Mouse (Mus musculus): ENCODE measurements around the gene Gm5134.

Gm5134 gene

DNA sequence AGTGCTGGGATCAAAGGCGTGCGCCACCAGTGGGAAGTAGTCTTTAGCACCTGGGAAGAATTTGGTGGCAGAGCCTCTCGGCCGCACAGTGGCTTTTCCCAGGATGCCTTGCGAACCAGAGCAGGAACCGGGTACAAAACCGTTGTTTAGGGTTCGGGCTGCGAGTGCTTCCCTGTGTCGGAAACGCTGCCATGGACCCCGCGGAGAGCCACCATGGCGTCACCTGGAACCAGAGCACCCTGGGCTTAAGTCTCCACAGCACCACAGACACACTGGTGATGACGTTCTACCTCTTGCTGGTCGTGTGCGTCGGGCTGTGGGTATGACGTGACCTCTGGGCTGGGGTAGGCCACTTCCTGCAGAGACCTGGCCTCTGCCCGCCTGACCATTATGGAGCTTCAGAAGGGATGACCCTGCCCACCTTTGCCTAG, at the start of gene Gm5134:
Gene Gm5134, plus strand, starts transcription at position 134 of the 431 bp plus-strand sequence.
- DNase-seq: no peak

DNA sequence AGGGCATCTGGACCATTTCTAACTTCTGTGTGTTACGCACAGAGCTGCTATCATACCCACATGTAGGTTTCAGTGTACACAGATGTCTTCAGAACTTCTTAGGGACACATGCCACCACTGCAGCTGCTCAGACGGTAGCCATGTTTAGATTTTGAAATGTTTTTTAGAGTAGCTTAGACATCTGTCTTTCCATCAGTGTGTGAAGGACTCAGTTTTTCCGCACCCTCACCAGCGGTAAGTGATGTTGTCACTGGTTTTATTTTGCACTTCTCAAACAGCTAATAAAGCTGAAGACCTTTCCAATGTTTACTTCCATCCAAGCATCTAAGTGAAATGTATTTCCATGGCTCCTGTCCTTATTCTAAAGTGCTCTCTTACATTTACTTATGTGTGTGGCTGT, 47.4 kb upstream of the Gm5134 start:
- no peak for DNase-seq

DNA sequence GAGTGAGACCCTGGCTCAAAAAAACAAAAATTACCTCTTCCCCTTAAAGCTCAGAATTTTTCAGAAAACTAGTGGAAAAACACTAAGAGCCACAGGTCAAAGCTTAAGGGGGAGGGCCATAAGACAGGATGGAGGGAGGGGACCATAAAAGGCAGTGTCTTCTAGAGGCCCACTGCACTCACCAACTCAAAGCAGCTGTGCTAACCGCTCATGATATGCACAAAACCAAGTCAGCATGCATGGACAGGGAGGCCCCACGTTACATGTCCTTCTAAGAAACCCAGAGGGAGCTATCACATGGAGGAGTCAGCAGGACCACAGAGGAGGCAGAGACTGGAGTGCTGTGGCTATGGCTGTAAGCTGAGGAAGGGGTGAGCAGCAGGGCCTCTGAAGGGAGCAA, 43.6 kb upstream of the Gm5134 start:
- DNase-seq: no peak

DNA sequence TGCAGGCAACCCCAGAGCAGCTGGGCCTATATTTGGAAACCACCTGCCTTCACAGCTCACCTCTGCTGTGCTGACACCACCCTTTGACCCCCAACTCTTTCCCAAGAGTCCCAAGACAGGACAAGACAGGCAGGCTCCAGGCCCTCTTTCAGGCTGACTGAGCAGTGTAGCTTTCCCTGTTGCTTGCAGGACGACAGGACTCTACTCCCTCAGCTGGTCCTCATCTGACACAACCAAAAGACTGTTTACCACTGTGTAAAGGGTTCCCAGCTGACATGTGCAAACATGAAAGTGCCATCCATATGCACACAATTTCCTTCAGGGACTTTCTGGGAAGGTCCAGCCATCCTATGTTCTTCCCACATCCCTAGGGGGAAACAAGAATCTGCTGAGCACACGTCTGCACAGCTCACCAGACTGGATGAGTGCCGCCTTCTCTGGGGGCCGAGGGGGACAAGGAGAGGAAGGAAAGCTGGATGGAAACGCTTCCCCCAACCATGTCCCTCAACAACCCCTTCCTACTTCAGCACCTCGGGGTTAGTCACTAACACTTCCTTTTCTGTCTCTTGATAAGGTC, 41.2 kb upstream of the Gm5134 start:
- no peak for DNase-seq

DNA sequence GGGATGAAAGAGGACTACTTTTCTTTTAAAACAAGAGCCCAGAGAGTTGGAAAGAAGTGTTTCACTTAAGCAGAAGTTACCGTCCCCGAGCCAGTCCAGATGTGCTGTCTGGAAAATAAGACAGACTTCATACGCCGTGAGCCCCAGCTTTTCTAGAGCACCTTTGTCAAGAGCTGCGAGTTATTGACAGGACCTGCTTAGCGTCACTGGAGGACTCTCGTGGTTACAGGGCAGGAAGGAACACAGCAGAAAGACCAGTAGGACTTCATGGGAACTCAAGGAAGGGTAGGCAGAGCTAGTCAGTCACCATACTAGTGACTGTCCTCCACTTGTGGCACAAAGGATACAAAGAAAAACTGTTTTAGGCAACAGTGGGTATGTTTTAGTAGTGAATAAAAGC, 38.8 kb upstream of the Gm5134 start:
- no peak for DNase-seq

DNA sequence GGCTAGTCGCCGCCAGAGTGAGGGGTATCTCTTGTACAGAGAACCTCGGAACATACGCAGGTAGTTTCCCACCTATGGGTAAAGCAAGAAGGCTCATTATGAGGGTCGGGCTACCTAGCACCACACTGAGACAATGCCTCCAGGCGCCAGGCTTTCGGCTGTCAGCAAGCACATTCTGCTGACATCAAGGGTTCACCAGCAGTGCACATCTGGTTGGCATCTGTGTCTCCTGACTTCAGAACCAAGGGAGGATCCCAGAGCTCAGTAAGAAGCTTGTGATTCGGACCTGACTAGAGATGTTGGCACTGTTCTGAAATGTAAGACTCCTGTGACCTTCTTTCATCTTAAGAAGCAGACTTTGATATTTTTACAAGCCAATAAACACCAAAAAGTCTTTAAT, 37.5 kb upstream of the Gm5134 start:
- no peak for DNase-seq

DNA sequence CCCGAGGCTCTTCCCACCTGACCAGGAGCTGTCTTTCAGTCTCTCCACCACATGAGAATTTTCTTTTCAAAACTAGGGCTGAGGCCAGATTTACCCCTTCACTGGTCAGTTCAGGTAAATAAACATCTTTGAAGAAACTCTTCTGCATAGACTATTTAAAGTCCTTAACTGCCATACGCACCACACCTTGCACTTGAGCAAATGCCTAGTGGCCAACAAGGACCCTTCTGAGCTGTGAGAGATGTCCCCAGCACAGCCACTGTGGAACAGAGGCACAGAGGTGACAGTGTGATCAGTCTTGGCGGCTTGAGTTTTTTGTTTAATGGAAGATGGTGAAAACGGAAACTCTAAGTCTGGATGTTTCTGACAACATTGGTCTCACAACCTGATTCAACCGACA, 35.3 kb upstream of the Gm5134 start:
- DNase-seq: no peak

DNA sequence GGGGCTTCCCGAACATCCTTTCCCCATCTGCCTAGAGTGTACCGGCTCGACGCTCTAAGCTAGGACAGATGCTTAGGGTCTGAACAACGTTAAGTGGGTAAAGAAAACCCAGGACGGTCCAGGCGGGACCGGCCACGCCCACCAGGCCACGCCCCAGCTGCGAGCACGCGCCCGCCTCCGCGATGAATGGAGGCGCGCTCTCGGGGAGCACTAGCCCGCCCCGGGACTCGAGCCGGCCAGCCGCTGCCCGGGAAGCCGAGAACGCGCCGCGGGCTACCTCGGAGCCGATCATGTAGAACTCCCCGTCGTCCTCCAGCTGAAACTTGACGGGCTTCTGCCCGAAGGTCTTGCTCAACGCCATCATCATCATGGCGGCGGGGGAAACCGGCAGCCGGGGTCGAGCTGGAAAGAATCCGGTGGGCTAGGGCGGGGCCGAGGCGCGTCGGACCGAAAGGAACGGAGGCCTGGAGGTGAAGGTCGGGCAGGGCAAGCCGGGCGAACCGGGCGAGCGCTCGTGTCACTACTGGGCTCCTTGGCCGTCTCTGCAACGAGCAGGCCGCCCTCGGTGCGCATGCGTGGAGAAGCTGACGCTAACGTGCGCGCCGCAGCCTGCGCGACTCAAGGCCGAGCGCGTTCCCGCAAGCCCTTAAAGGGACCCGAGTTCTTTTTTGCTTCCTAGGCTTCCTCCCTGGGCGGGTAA, 33.1 kb upstream of the Gm5134 start, which contains the start of gene Smarcb1:
Gene Smarcb1, minus strand, starts transcription at position 592 of the 700 bp plus-strand sequence.
- DNase-seq: peak; percentile 96

DNA sequence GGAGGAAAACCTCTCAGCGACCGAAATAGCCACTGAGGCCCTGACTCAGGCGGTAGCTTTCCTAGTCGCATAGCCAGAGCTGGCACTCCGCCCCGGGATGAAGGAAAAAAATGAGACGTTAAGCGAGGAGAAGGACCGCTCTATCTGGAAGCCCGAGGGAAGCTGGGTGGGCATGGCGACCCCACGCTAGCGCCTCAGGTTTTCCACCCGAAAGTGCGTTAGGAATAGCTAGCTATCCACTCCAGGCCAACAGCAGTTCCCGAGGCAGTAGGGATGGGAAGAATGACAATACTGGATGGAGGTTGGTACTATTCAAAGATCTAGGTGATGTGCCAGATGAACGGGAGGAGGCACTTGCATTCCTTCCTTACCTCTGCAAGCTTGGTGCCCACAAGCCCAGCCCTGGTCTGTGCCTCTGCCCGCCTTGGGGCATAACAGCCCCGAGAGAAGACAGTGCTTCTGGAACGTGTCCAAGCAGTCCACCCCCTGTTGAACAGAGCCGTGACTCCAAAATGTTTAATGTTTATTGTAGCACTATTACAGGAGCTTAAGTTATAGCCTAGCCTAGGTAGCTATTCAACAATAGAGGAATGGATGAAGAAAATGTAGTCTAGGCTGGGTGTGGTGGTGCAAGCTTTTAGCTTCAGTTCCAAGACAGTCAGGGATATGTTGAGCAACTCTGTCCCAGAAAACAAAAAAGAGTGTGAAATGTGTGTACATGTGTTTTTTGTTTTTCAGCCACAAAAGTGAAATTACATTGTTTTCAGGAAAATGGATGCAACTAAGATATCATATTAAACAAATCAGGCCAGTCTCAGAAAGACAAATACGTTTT, 32.4 kb upstream of the Gm5134 start:
- DNase-seq: no peak

DNA sequence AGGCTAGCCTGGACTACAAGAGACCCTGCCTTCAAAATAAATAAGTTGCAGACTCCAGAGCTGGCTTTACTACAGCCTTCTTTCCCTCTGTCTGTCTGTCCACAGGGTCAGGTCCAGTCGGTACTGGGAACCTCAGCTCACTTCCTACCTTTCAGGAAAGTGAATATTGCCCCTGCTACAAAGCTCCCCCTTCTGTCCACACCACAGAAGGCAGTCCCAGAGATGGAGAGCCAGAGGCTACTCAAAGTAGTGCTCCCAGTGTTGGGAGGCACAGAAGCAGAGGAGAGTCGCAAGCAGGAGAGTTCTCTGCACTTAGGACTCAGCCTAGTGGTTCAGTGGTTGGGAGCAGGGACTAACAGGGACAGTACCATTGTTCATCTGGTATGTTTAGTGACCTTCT, 30.0 kb upstream of the Gm5134 start:
- no peak for DNase-seq

DNA sequence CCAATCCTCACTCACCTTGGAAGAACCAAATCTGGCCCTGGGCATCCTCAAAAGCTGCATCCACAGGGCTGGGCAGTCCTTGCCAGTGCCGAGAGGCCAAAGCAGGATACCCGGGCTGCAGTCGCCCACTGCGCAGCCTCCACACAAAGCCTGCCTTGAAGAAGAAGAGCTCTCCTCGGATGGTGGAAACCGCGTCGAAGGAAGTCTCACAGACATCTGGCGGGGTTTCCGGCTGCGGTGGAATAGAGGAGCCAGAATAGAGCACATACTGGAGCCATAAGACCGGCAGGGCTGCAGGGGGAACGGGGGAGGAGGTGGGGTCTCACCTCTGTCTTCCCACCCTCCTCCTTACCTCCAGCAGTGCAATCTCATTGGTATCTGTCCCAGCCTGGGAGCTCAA, 27.9 kb upstream of the Gm5134 start:
- no peak for DNase-seq

DNA sequence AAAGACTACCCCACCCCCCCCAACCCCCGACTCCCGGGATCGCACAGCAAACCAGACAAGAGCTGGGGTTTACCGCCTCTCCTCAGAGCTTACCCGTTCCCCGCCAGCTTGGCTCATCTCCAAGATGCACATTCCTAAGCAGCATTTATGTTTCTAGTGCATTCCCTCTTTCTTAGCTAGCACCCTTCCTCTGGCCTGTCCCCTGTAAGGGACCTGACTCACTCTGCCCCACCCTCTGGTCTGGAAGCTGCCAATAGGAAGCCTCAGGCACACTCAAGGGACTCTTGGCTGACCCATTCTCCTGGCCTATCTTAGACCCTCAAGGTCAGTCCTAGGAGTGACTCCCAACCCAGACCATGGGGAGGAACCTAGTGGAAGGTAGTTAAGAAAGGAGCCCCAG, 24.0 kb upstream of the Gm5134 start:
- DNase-seq: no peak

DNA sequence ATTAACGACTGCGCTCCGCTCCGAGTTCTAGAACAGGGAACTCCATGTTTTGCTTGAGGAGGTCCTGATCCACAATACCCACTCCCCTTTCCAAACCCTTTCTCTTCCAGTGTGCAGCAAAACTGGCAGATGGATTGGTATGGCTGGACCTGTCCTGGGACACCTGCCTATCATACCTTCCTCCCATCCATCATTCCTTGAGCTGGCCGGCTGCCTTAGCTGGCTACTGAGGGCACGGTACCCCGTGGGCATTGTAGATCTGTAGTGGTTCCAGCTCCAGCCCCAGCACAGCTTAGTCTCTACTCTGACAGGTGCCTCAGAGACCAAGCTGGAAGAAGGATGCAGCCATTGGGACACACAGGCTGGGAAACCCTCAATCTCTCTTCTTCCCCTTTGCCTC, 23.0 kb upstream of the Gm5134 start:
- DNase-seq: no peak

DNA sequence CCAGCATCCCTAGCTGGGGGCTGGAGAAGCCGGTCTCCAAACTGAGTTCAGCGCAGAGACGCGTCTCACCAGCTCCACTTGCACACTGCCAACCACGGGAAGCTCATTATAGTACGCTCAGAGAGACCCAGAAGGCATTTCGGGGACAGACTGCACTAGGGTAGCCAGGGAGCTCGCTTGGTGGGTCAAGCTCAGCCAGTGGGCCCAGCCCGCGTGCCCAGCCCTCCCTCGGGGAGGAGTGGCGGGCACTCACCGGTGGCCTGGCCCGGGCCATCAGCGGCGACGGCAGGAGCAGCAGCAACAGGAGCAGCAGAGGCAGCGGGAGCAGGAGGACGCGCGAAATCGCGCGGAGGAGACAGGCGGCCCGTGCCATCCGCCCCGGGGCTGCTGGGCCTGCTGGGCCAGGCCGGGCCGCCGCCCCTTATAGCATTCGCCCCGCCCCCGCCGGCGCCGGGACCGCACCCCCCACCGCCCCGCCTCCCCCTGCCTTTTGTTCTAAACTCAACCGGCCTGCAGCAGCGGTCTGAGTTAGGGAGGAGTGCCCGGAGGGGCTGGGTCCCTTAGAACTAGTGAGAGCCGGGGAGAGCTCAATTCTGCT, 22.1 kb upstream of the Gm5134 start:
- DNase-seq: no peak

DNA sequence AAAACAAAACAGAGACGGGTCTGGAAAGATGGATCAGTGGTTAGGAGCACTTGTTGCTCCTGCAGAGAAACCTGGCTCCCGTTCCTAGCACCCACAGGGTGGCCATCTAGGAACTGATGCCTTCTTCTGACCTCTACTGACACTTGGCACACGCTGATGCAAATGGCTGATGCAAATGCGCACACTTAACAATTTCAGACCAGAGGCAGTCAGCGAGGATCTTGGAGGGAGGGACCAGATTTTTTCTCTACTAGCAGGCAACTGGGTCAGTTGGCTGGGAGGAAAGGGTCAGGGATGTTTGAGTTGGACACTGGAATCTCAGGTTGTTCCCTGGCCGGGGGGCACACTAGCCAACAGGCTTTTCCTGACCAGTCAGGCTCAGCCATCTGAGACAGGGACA, 21.4 kb upstream of the Gm5134 start, which contains the start of gene Chchd10:
Gene Chchd10, plus strand, starts transcription at position 240 of the 400 bp plus-strand sequence.
- no peak for DNase-seq

DNA sequence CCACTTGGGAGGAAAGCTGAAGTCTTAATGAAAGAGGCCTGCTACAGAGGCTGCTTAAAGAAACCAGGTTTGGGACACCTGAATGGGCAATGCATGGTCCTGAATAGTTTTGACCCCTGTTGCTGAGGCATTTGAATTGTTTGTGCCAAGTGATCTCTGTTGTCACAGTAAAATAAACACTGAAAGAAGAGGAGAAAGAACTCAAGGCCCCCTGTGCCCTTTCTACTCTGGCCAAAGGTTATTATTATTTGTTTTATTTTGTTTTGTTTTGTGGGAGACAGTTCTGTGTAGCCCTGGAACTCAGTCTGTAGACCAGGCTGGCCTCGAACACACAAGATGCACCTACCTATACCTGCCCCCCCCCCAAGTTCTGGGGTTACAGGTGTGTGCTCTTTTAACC, 19.3 kb upstream of the Gm5134 start:
- DNase-seq: no peak

DNA sequence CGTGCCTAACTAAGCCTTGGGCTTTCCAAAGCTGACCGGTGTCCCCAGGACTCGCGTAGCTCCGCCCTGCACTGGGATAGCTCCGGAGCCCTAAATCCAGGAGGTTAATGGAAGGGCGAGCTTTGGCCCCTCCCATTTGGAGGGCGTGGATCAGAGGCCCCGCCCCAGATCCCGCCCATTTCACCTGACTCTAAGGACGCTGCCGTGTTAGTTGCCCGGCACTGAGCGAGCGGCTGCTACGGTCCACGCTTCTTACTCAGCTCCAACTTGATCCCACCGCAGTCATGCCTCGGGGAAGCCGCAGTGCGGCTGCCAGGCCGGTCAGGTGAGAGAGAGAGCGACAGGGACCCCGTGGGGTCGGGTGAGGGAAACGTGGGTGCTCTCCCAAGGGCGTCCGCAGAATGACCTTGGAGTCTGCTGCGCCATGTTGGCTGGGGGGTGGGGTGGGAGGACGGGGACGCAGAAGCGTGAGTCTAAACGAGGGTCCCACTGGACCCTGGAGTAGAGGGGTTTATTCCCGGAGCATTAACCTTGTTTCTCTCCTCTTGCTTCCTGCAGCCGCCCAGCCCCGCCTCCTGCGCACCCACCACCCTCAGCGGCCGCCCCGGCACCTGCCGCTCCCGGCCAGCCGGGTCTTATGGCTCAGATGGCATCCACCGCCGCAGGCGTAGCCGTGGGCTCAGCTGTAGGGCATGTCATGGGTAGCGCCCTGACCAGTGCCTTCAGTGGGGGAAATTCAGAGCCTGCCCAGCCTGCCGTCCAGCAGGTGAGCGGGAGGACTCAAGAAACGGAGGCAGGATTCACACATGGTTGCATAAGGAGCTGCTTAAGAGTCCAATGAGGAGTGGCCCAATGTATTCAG, 18.4 kb upstream of the Gm5134 start, which contains the start of gene Mmp11:
Gene Mmp11, minus strand, starts transcription at position 817 of the 862 bp plus-strand sequence.
- DNase-seq: peak; percentile 89

DNA sequence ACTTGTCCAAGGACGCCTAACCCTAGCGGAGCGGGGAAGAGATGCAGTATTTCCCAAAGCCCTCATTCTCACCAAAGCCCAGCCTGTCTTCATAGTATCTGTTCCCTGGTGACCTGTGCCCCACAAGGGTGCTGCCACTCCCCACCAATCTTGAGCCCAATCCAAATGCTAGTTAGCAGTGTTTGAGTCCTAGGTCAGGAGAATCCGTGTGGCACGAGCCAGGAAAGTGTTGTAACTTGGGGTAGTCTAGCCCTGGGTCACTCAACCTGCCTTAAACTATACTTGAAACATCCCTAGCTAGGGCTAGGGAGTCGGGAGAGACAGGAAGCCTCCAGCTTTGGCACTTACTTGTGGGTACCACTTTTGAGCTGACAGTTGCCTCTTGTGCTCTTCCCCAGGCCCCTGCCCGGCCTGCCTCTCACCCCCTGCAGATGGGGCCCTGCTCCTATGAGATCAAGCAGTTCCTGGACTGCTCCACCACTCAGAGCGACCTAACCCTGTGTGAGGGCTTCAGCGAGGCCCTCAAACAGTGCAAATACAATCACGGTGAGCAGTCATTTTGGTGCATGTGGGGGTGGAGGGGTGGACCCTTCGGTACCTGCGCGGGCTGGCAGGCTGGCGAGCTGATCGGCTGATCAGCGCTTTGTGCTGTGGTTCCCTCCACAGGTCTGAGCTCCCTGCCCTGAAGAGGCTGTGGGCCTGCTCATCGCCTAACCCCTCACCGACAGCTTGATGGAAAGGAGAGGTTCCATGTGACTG, 17.2 kb upstream of the Gm5134 start:
- peak; percentile 53 for DNase-seq

DNA sequence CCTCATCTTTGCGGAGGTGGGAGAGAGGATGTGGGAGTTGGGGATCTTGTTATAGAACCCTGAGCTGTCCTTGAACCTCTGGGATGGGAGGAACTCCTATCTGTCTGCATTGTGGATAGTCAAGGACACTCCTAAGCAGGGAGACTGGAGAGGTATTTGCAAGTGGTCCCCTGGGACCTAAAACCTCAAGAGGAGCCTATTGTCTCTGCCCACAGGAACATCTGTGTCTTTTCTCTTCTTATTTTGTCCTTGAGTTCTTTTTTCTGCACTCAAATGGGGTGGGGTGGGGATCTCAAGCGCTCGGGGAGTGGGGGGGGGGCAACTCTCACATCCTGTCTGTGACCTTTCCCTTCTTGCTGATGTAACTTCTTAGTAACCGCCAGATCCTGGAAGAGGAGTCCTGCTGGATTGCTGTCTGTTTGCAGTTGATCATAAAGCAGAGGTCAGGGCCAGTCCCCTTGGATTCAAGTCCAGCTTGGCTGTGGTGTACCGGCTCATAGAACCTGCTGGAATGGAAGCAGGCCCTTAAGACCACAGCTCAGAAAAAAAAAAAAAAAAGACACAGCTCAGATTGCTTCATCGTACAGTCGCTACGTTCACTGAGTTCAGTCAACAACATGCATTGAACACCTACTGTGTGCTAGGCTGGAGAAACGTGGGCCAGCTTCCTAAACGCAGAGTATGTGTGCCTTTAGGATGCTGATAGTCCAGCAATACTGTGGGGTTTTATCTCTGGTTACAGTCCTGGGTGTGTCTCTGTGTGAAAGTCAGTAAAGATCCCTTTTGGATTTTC, 16.3 kb upstream of the Gm5134 start:
- DNase-seq: no peak

DNA sequence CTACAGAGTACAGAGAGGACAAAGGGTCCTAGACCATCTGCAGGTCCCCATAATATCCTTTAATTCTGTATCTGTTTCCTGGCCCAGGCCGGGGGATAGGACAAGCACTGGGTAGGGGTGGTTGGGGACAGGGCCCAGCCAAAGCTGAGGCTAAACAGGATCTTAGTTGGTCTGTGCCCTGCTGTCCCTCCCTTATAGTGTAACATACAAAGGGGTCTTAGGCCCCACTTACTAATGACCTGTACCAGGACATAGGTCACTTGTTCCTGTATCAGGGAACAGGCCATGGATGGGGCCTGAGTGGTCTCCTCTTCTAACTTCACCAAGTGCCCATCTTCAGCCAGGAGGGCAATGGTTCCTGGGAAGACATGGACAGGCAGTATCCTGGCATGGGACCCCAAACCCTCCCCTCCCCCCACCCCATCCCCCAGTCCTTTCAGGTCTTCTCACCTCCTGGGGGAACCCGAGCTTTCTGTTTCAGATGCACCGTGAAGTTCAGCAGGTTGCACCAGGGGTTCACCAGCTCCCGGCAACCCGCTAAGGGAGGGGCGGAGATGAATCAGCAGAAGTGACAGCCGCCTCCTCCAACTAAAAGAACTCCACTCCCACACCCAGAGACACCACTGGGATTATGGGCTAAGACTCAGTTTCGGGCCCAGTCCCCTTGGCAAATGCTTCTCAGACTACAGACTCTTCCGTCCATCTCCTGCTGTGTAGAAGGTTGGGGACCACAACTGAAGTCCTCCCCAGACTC, 14.7 kb upstream of the Gm5134 start:
- no peak for DNase-seq
